Mouse (Mus musculus) CH12F3 (cell line): Measurements from ENCODE around the gene Tasp1.
"Not testable (repeated sequence)": the region's sequence is repeated elsewhere in the genome, so short reads cannot be mapped to it uniquely, and the experiment has no call there.

Experiments
- in situ Hi-C: fragments of 300-500 bp; cut with MboI; formaldehyde crosslinking; loops from 2 replicates; pipeline ENCODE4 v1.14.3; 2020; ENCODE audit warnings: low sequenced_read_pairs

The Tasp1 gene

GRCm38 (mm10) chr2:140066353-140067314 lies at the start of gene Tasp1:
Tasp1 (minus strand) TSS chr2:140066805.
- in situ Hi-C loops = no loop called here

- in situ Hi-C loops = no loop called here
Measured at GRCm38 (mm10) chr2:140113851-140114250, 47.2 kb upstream of the Tasp1 start.

GRCm38 (mm10) chr2:140108945-140109344 lies 42.3 kb upstream of the Tasp1 start:
- in situ Hi-C loops = no loop called here

- in situ Hi-C loops = no loop called here
Measured at GRCm38 (mm10) chr2:140107641-140108040, 41.0 kb upstream of the Tasp1 start.

GRCm38 (mm10) chr2:140104951-140105350 lies 38.3 kb upstream of the Tasp1 start:
- in situ Hi-C loops = no loop called here

- in situ Hi-C loops = no loop called here
Measured at GRCm38 (mm10) chr2:140100551-140101474, 34.2 kb upstream of the Tasp1 start.

GRCm38 (mm10) chr2:140099971-140100370 lies 33.4 kb upstream of the Tasp1 start:
- in situ Hi-C loops = no loop called here

DNA sequence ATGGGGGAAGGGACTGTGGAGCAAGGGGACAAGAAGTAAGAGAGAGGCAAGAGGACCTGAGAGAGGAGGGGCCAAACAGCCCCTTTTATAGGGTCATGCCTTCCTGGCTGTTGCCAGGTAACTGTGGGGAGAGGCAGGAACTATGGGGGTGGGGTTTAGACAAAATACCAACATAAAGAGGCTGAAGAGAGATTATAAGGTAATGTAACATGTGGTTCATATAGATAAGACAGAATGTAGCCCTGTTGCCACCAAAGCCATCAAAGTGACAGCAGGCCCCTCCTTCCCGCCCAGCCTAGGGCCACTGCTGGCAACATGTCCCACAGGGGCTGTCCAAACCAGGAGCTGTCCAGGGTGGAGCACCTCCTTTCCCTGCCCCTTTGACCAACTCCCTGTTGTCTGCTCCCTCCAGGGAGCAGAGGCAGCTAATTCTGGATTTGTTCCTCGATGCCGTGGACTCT lies 30.6 kb upstream of the Tasp1 start:
- in situ Hi-C loops = no loop called here

GRCm38 (mm10) chr2:140096034-140096433 lies 29.4 kb upstream of the Tasp1 start:
- in situ Hi-C loops = no loop called here

GRCm38 (mm10) chr2:140093433-140093832 lies 26.8 kb upstream of the Tasp1 start:
- in situ Hi-C loops = no loop called here

DNA sequence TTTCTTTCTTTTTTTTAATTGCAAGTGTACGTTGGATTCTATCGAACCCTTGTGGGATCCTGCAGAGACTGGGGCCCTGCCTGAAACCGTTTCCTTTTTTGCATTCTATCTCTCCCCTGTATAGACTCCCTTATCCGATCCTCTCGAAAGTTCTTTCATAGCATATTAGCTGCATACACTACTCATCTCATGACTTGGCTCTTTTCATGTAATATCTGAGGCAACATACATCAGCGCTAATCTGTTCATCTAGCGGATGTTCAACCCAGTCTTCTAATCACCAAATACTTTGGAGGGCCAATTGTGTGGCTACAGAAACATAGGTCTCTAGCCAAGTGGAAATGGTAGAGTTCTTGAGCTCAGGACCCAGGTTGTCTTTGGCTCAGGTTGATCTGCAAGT lies 17.6 kb upstream of the Tasp1 start:
- in situ Hi-C loops = no loop called here

- in situ Hi-C loops = no loop called here
Measured at GRCm38 (mm10) chr2:140080747-140081577, 14.4 kb upstream of the Tasp1 start.

- in situ Hi-C loops = not testable (repeated sequence)
Measured at GRCm38 (mm10) chr2:140079284-140079683, 12.7 kb upstream of the Tasp1 start.

DNA sequence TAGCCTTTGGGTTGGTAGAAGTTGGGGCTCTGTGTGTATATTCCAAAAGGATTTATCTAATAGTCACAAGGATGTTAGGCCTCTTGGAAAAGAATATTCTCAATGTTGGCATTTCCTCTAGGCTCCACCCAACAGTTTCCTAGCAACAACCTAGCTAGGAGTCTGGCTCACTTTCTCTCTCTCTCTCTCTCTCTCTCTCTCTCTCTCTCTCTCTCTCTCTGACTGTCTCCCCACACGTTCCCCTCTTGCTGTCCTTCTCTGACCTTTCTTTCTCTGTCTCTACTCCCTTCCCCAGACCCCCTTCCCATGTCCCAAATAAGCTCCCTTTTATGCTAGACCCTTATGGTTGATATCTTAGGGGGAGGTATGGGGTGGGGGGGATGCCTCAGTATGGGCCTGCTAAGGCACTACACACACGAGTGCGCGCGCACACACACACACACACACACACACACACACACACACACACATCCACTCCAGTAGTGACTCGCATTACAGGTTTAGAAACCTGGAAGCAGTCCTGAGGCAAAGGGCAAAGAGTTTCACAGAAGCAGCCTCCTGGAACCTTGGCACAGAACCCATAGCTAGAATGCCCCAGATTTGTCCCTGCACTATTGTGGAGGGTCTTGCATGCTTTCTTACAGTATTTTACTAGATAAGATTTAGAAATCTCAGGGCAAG lies 12.1 kb upstream of the Tasp1 start:
- in situ Hi-C loops = no loop called here

- in situ Hi-C loops = no loop called here
Measured at GRCm38 (mm10) chr2:140077476-140077875, 10.9 kb upstream of the Tasp1 start.

GRCm38 (mm10) chr2:140075150-140075549 lies 8.5 kb upstream of the Tasp1 start:
- in situ Hi-C loops = no loop called here

DNA sequence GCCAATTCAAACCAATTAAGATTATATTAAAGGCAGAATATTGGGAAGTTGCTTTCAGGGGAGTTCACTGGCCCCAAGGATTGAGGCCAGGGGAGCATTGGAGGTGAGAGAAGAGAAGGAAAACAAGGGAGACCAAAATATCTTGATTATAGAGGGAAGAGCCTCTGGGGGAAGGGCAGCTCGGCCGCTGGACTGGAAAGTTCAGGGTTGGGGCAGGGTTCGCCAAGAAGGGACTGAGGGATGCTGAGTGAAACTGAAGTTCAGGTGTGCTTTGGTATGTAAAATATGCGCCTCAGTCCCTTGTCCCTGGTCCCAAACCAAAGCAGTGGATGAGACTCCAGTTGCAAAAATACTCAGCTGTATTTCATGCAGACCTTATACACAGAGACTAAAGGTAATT lies 911 bp upstream of the Tasp1 start:
- in situ Hi-C loops = no loop called here

- in situ Hi-C loops = no loop called here
Measured at GRCm38 (mm10) chr2:140065676-140066075, 929 bp downstream of the Tasp1 start.

- in situ Hi-C loops = no loop called here
Measured at GRCm38 (mm10) chr2:140061481-140061880, 5.1 kb downstream of the Tasp1 start.
